Mouse (Mus musculus): ENCODE measurements around the gene Tax1bp3.

DNA sequence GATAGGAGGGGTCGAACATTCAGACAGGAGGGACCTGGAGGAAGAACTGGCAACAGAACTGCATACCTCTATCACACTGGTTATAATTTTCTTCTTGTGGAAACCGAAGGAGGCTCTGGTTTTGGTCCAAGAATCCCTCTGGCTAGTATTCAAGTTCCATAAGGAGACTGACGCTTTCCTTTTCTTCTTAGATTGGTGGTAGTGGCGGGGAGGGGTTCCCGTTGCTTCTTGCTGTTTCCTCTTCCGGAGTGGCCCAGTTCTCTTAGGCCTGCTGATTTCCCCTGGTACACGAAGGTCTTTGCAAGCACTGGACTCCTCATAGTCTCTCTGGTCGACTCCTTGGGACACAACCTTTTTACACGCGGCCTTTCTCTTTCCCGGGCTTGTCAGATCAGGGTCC, 39.8 kb upstream of the Tax1bp3 start:
- no peak for TF ChIP-seq CTCF (conservative IDR thresholded peaks at IDR 0.05; ENCODE audit: insufficient read depth, insufficient read length, low read depth, low read length)
- no peak for TF ChIP-seq POLR2A (IDR thresholded peaks at IDR 0.05; ENCODE audit: low read depth, low read length)

Data from kidney, adult 2 months (tissue).